Mouse (Mus musculus) brain, embryonic 14.5 days (tissue): ENCODE measurements around the gene Mroh9.

ENCODE experiments used
- CTCF ChIP-seq: fragments of 200-500 bp; IDR thresholded peaks from 2 replicates; pipeline ENCODE4 v1.5.1; 2012; ENCODE audit warnings: inconsistent platforms, mild to moderate bottlenecking, moderate library complexity, borderline replicate concordance; ENCODE audit not compliant: insufficient read depth, insufficient read length; ENCODE audit errors: extremely low read depth
- POLR2A ChIP-seq: fragments of 200-500 bp; IDR thresholded peaks from 2 replicates; pipeline ENCODE4 v1.6.1; 2012; ENCODE audit warnings: mild to moderate bottlenecking, inconsistent platforms, borderline replicate concordance; ENCODE audit not compliant: poor library complexity, insufficient read depth, insufficient read length, severe bottlenecking; ENCODE audit errors: extremely low read depth

DNA sequence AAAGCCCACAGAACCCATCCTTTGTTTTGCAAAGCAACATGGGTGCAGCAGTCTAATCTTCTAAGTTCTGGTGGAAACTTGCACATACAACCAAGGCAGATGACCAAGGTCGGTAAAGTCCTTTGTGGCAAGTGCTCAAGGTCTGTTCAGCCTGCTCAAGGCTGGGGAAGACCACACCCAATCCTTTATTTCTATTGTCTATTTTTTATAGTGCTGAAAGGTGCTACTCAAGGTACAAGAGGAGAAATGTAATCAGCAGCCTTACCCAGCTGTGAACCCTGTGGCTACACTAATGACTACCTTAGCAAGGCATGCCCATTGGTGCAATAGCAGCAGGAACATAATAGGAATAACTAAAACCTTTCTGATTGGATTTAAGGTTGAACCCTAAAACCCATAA lies 36.9 kb upstream of the Mroh9 start:
- no peak for TF ChIP-seq CTCF
- TF ChIP-seq POLR2A: no peak
